Mouse (Mus musculus): ENCODE data around the gene Csf2rb2. TPM values are rescaled to one million over a fixed set of nuclear protein-coding genes. Genes with fewer than 3 reads are reported as not detected.
"Not testable (repeated sequence)": the region's sequence is repeated elsewhere in the genome, so short reads cannot be mapped to it uniquely, and the experiment has no call there.

The Csf2rb2 gene
- polyA plus RNA-seq, 1 experiment from 2014 or later = 1.5 TPM

- not testable (repeated sequence) for H3K4me1 ChIP-seq; H3K9me3 ChIP-seq (replicated peaks); H3K36me3 ChIP-seq; H3K4me2 ChIP-seq (replicated peaks); H3K9ac ChIP-seq; H3K4me3 ChIP-seq (replicated peaks); ATAC-seq (ENCODE audit: insufficient number of reproducible peaks, low FRiP score, low TSS enrichment, low read depth); H3K27ac ChIP-seq (replicated peaks); H3K27me3 ChIP-seq
- WGBS = 58% methylated on average over 4 of the region's 4 CpGs
Measured at GRCm38 (mm10) chr15:78312421-78313233, 7.1 kb upstream of the Csf2rb2 start.

GRCm38 (mm10) chr15:78310971-78311370 is 5.5 kb upstream of the Csf2rb2 start:
- no peak for ATAC-seq (ENCODE audit: insufficient number of reproducible peaks, low FRiP score, low TSS enrichment, low read depth)
- no peak overlapping the region for H3K27ac ChIP-seq (replicated peaks)
- WGBS = 78% methylated on average over 4 of the region's 4 CpGs

DNA sequence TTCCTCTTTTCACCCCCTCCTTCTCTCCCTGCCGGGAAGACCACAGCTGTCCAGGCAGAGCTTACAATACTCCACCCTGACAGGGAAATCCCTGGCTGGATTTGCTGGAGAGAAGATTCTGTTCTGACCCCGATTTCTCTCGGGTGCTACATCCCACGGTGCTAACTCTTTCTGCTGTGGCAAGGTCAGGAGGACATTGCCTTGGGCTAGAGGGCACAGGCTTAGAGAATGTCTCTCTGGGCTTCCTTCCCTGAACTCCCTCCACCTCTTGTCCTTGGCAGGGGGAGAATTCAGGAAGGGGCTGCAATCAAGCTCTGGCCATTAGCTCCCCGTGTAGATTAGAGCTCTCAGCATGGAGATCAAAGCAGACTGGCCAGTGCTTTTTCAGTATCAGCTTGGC is 4.3 kb upstream of the Csf2rb2 start:
- H3K27ac ChIP-seq (replicated peaks) = no peak overlapping the region
- no peaks in the 10 kb centered on the region for H3K4me1 ChIP-seq
- H3K4me3 ChIP-seq (replicated peaks) = no peak overlapping the region
- ATAC-seq (ENCODE audit: insufficient number of reproducible peaks, low FRiP score, low TSS enrichment, low read depth) = no peak
- no peak overlapping the region for H3K9ac ChIP-seq
- H3K27me3 ChIP-seq = no peaks in the 10 kb centered on the region
- no peak overlapping the region for H3K4me2 ChIP-seq (replicated peaks)
- no peaks in the 10 kb centered on the region for H3K36me3 ChIP-seq
- WGBS = 6% methylated on average over 5 of the region's 5 CpGs
- H3K9me3 ChIP-seq (replicated peaks) = no peaks in the 10 kb centered on the region

More at GRCm38 (mm10) chr15:78310971-78311370, 5.5 kb upstream of the Csf2rb2 start:
- Histone ChIP-seq H3K27me3 (no peaks in the 10 kb centered on the region), H3K36me3 (no peaks in the 10 kb centered on the region), H3K9me3 (replicated peaks) (no peaks in the 10 kb centered on the region), H3K4me1 (no peaks in the 10 kb centered on the region), H3K4me3 (replicated peaks) (no peak overlapping the region), H3K9ac (no peak overlapping the region), H3K4me2 (replicated peaks) (no peak overlapping the region)

DNA sequence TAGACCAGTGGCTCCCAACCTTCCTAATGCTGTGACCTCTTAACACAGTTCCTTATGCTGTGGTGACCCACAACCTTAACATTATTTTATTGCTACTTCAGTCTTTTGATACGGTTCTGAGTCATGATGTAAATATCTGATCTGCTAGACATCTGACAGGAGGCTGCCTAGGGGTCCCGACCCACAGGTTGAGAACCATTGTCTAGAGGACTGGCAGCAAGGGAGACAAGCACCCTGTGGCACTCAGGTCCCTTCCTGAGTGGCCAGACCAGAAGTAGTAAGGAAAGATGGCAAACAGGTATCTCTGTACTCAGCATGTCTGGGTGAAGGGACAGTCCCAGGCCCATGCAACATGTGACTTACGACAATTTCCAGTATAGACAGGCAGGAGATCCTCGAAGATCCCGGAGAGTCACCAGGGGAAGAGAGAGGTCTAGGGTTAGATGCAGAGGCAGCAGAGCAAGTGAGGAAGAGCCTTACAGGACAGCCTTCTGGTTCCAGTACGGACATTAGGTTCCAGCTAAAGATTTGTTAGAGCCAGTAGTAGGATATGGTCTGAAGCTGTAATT is 1.8 kb downstream of the Csf2rb2 start:
- no peaks in the 10 kb centered on the region for H3K9me3 ChIP-seq (replicated peaks)
- no peak overlapping the region for H3K9ac ChIP-seq
- no peak for ATAC-seq (ENCODE audit: insufficient number of reproducible peaks, low FRiP score, low TSS enrichment, low read depth)
- H3K4me3 ChIP-seq (replicated peaks) = no peak overlapping the region
- no peaks in the 10 kb centered on the region for H3K27me3 ChIP-seq
- H3K4me1 ChIP-seq = no peaks in the 10 kb centered on the region
- no peak overlapping the region for H3K27ac ChIP-seq (replicated peaks)
- no peaks in the 10 kb centered on the region for H3K36me3 ChIP-seq
- H3K4me2 ChIP-seq (replicated peaks) = no peak overlapping the region
- 83% methylated on average over 6 of the region's 6 CpGs for WGBS

DNA sequence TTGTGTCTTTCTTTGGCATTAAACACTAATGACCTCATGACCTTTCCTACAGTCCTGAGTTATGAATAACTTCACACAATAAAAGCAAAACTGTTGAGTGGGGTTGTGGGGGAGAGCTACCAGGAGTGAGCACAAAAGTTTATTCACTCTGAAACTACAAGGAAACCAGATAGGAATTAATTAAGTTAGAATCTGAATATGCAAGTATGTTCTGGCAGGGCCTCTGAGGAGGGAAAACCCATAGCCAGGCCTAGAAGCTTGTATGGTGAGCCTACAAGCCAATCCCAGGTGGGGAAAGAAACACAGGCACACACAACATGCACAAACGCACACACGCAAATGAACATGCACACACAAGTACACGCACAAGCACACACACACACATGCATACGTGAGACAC is 2.8 kb downstream of the Csf2rb2 start:
- 91% methylated on average over 4 of the region's 4 CpGs for WGBS
- no peak overlapping the region for H3K4me2 ChIP-seq (replicated peaks)
- H3K9ac ChIP-seq = no peak overlapping the region
- H3K9me3 ChIP-seq (replicated peaks) = no peaks in the 10 kb centered on the region
- H3K36me3 ChIP-seq = no peaks in the 10 kb centered on the region
- no peak overlapping the region for H3K27ac ChIP-seq (replicated peaks)
- no peaks in the 10 kb centered on the region for H3K4me1 ChIP-seq
- H3K4me3 ChIP-seq (replicated peaks) = no peak overlapping the region
- ATAC-seq (ENCODE audit: insufficient number of reproducible peaks, low FRiP score, low TSS enrichment, low read depth) = no peak
- H3K27me3 ChIP-seq = no peaks in the 10 kb centered on the region

GRCm38 (mm10) chr15:78300773-78301172 is 4.7 kb downstream of the Csf2rb2 start:
- H3K4me2 ChIP-seq (replicated peaks) = no peak overlapping the region
- no peak for ATAC-seq (ENCODE audit: insufficient number of reproducible peaks, low FRiP score, low TSS enrichment, low read depth)

DNA sequence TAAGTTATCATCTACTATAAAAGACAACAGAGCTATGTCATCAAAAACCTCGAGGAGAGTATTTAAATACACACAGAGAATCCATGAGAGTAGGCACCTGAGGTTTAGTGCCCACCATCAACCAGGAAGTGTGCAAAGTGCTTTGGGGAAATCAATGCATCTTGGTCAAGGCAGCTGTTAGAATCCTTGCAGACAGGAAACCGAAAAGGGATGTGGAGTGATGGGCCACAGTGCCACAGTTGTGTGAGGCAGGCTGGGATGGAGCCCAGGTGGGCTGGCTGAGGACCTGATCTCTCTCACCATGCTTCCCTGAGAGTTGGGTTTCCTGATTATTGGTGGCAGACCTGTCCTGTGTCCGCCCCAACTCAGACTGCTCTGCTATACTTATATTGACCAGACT is 5.9 kb downstream of the Csf2rb2 start:
- Histone ChIP-seq H3K4me3 (replicated peaks) (no peak overlapping the region), H3K9ac (no peak overlapping the region), H3K9me3 (replicated peaks) (no peaks in the 10 kb centered on the region), H3K27ac (replicated peaks) (no peak overlapping the region), H3K27me3 (no peaks in the 10 kb centered on the region), H3K4me1 (no peaks in the 10 kb centered on the region), H3K36me3 (no peaks in the 10 kb centered on the region), H3K4me2 (replicated peaks) (no peak overlapping the region)
- WGBS = 71% methylated on average over 3 of the region's 3 CpGs
- no peak for ATAC-seq (ENCODE audit: insufficient number of reproducible peaks, low FRiP score, low TSS enrichment, low read depth)

More at GRCm38 (mm10) chr15:78300773-78301172, 4.7 kb downstream of the Csf2rb2 start:
- no peak overlapping the region for H3K27ac ChIP-seq (replicated peaks)
- H3K4me1 ChIP-seq = no peaks in the 10 kb centered on the region
- H3K27me3 ChIP-seq = no peaks in the 10 kb centered on the region
- no peaks in the 10 kb centered on the region for H3K36me3 ChIP-seq
- H3K4me3 ChIP-seq (replicated peaks) = no peak overlapping the region
- H3K9ac ChIP-seq = no peak overlapping the region
- no peaks in the 10 kb centered on the region for H3K9me3 ChIP-seq (replicated peaks)

DNA sequence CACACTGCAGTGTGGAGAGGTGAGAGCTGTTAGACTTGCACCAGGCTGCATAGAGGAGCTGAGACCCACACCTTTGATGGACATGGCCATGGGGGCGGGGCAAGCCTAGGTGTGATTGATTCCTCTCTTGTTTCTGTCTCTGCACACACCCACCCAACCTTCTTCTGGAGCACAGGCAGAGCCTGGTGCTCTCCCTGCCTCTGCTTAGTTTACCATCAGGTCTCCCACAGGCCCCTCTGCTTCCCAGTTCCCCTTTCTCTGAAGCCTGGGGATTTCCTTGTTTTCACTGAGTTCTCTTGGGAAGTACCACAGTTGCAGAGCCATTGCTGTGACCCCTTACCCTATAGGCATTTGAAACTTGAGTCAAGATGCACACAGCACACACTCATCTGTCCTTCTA is 7.0 kb downstream of the Csf2rb2 start:
- H3K4me2 ChIP-seq (replicated peaks) = no peak overlapping the region
- WGBS = 85% methylated on average over 1 of the region's 1 CpGs
- no peak overlapping the region for H3K9ac ChIP-seq
- H3K4me3 ChIP-seq (replicated peaks) = no peak overlapping the region
- ATAC-seq (ENCODE audit: insufficient number of reproducible peaks, low FRiP score, low TSS enrichment, low read depth) = no peak
- H3K36me3 ChIP-seq = no peaks in the 10 kb centered on the region
- no peaks in the 10 kb centered on the region for H3K4me1 ChIP-seq
- no peak overlapping the region for H3K27ac ChIP-seq (replicated peaks)
- H3K9me3 ChIP-seq (replicated peaks) = no peaks in the 10 kb centered on the region
- H3K27me3 ChIP-seq = no peaks in the 10 kb centered on the region

- Histone ChIP-seq H3K27me3 (no peaks in the 10 kb centered on the region), H3K9ac (no peak overlapping the region), H3K4me3 (replicated peaks) (no peak overlapping the region), H3K9me3 (replicated peaks) (no peaks in the 10 kb centered on the region), H3K4me1 (no peaks in the 10 kb centered on the region), H3K4me2 (replicated peaks) (no peak overlapping the region), H3K36me3 (no peaks in the 10 kb centered on the region), H3K27ac (replicated peaks) (no peak overlapping the region; the same call in 1 of the 2 replicates)
- ATAC-seq (ENCODE audit: insufficient number of reproducible peaks, low FRiP score, low TSS enrichment, low read depth) = no peak
- 87% methylated on average over 4 of the region's 4 CpGs for WGBS
Measured at GRCm38 (mm10) chr15:78293716-78294115, 11.8 kb downstream of the Csf2rb2 start.

DNA sequence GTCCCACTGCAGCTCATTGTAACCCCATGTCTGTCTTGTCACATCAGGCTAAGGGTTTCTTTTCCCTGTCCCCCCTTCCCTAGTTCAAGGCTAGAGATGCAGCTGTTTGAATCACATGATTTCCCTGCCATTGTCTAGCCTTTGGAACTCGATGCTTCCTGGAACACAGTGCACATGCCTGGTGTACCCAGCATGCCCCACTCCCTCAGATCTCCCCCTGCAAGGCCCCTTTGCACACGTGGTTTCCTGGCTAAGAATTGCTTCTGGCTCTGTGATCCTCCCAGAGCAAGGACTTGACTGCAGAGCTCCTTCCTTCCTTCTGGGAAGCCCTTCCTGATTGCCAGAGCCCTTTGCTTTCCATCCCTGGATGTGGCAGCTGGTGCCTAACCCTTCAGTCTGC is 12.3 kb downstream of the Csf2rb2 start:
- 3% methylated on average over 2 of the region's 2 CpGs for WGBS
- not testable (repeated sequence) for H3K36me3 ChIP-seq; H3K4me3 ChIP-seq (replicated peaks); H3K9ac ChIP-seq; H3K27me3 ChIP-seq; H3K4me1 ChIP-seq; H3K4me2 ChIP-seq (replicated peaks); H3K9me3 ChIP-seq (replicated peaks); H3K27ac ChIP-seq (replicated peaks); ATAC-seq (ENCODE audit: insufficient number of reproducible peaks, low FRiP score, low TSS enrichment, low read depth)

- not testable (repeated sequence) for H3K4me1 ChIP-seq; H3K27me3 ChIP-seq; H3K4me2 ChIP-seq (replicated peaks); H3K4me3 ChIP-seq (replicated peaks); H3K9ac ChIP-seq; H3K9me3 ChIP-seq (replicated peaks); H3K27ac ChIP-seq (replicated peaks); ATAC-seq (ENCODE audit: insufficient number of reproducible peaks, low FRiP score, low TSS enrichment, low read depth); H3K36me3 ChIP-seq
- WGBS = 68% methylated on average over 5 of the region's 5 CpGs
Measured at GRCm38 (mm10) chr15:78289775-78290174, 15.7 kb downstream of the Csf2rb2 start.

DNA sequence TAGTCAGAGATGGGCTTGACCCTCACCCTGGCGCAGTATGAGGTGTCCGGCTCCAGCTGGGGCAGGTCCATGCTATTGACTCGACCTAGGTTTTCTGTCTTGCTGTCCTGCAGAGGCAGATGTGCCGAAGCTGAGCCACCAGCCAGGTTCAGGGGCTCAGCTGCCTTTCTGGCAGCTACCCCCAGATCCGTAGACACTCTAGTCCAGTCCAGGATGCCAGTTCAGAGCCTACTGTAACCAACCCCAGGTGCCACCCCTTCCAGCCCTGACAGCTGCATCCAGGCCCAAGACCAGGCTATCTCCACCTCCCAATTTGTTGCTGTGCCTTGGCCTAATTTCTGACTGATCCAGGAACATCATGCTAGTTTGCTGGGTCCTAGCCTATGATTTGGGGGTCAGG is 17.6 kb downstream of the Csf2rb2 start:
- H3K9me3 ChIP-seq (replicated peaks) = no peaks in the 10 kb centered on the region
- H3K27ac ChIP-seq (replicated peaks) = no peak overlapping the region
- H3K36me3 ChIP-seq = no peaks in the 10 kb centered on the region
- no peaks in the 10 kb centered on the region for H3K4me1 ChIP-seq
- no peak overlapping the region for H3K9ac ChIP-seq
- H3K27me3 ChIP-seq = no peaks in the 10 kb centered on the region
- no peak for ATAC-seq (ENCODE audit: insufficient number of reproducible peaks, low FRiP score, low TSS enrichment, low read depth)
- no peak overlapping the region for H3K4me3 ChIP-seq (replicated peaks)
- H3K4me2 ChIP-seq (replicated peaks) = no peak overlapping the region
- WGBS = 81% methylated on average over 5 of the region's 5 CpGs
